In genomic region chr6:73143403-73143802, GRCm38 (mm10) we compare ENCODE assay signal across 29 mouse cellular contexts.
DNase-seq lines count a peak whose midpoint lies in the region; ATAC-seq and TF ChIP-seq lines count a peak whose summit lies in the region.
"Had no signal": no experiment of that assay in that cellular context is flagged by ENCODE, and none has a peak within 500 bp of the region (broad histone marks: within the 10 kb centered on the region; RNA-seq: fewer than 3 reads in every experiment).

No protein-coding gene starts in this region.

- no peak for TF ChIP-seq EP300 in liver, postnatal 0 days (IDR thresholded peaks at IDR 0.05; ENCODE audit: low read depth)
- no peak for TF ChIP-seq EP300 in stomach, postnatal 0 days (optimal IDR thresholded peaks at IDR 0.05)

- H3K4me1 ChIP-seq in forebrain, postnatal 0 days (ENCODE audit: insufficient read depth): no peaks in the 10 kb centered on the region
- no peaks in the 10 kb centered on the region for H3K4me1 ChIP-seq in forebrain, embryonic 10.5 days
- no peaks in the 10 kb centered on the region for H3K4me1 ChIP-seq in liver, postnatal 0 days (ENCODE audit: insufficient read depth)
- H3K4me1 ChIP-seq in liver, embryonic 12.5 days: no peaks in the 10 kb centered on the region
- no peaks in the 10 kb centered on the region for H3K4me1 ChIP-seq in embryonic fibroblast, embryonic 13.5 days (ENCODE audit: control insufficient read depth, insufficient read depth, low read length)
- H3K4me1 ChIP-seq in stomach, postnatal 0 days (replicated peaks; ENCODE audit: control insufficient read depth, insufficient read depth): no peaks in the 10 kb centered on the region
- H3K4me1 ChIP-seq: embryonic facial prominence, embryonic 10.5 days; heart, embryonic 10.5 days; heart, embryonic 13.5 days had no signal

- TF ChIP-seq POLR2A in embryonic fibroblast, embryonic 13.5 days (IDR thresholded peaks at IDR 0.05; ENCODE audit: low read depth, low read length): no peak

- no peak overlapping the region for H3K9ac ChIP-seq in forebrain, postnatal 0 days
- H3K9ac ChIP-seq in liver, postnatal 0 days (replicated peaks): no peak overlapping the region
- H3K9ac ChIP-seq in liver, embryonic 12.5 days: no peak overlapping the region
- no peak overlapping the region for H3K9ac ChIP-seq in stomach, postnatal 0 days (ENCODE audit: low read length)
- H3K9ac ChIP-seq: embryonic facial prominence, embryonic 13.5 days; heart, embryonic 13.5 days; hindbrain, embryonic 14.5 days had no signal

- H3K36me3 ChIP-seq in forebrain, postnatal 0 days (ENCODE audit: insufficient read depth): no peaks in the 10 kb centered on the region
- H3K36me3 ChIP-seq in forebrain, embryonic 10.5 days (replicated peaks): no peaks in the 10 kb centered on the region
- H3K36me3 ChIP-seq in liver, postnatal 0 days (replicated peaks; ENCODE audit: insufficient read depth, low read length): no peaks in the 10 kb centered on the region
- no peaks in the 10 kb centered on the region for H3K36me3 ChIP-seq in liver, embryonic 12.5 days
- no peaks in the 10 kb centered on the region for H3K36me3 ChIP-seq in stomach, postnatal 0 days (ENCODE audit: control insufficient read depth, insufficient read depth, low read length)
- H3K36me3 ChIP-seq: embryonic facial prominence, embryonic 10.5 days; embryonic facial prominence, embryonic 13.5 days; heart, embryonic 10.5 days; heart, embryonic 13.5 days had no signal

- 0 out of 2 replicates have a peak, but pooled peaks have one; percentile 4 for TF ChIP-seq CTCF in forebrain, postnatal 0 days (IDR thresholded peaks at IDR 0.05; ENCODE audit: low read depth)
- 0 out of 2 replicates have a peak, but pooled peaks have one; percentile 3 for TF ChIP-seq CTCF in liver, postnatal 0 days (IDR thresholded peaks at IDR 0.05; ENCODE audit: low read depth)
- peak; percentile 14; the same call in 1 of the 2 replicates for TF ChIP-seq CTCF in embryonic fibroblast, embryonic 13.5 days (IDR thresholded peaks at IDR 0.05; ENCODE audit: borderline replicate concordance, insufficient read depth, low read length)
- TF ChIP-seq CTCF in stomach, postnatal 0 days (IDR thresholded peaks at IDR 0.05; ENCODE audit: low read depth): no peak

- ATAC-seq in forebrain, postnatal 0 days: no peak
- no peak for ATAC-seq in liver, postnatal 0 days
- ATAC-seq in liver, embryonic 12.5 days: no peak
- no peak for ATAC-seq in stomach, postnatal 0 days (ENCODE audit: low FRiP score, low TSS enrichment)
- ATAC-seq: activated CD4-positive, CD25-positive, alpha-beta regulatory T cell, adult 4 months; forebrain, embryonic 14.5 days; hindbrain, postnatal 0 days; inflammation-experienced regulatory T-cells, adult 6 months; Patski had no signal

- H3K27me3 ChIP-seq in forebrain, postnatal 0 days (ENCODE audit: insufficient read depth, low read length): no peaks in the 10 kb centered on the region
- H3K27me3 ChIP-seq in forebrain, embryonic 10.5 days (ENCODE audit: poor library complexity, severe bottlenecking): no peaks in the 10 kb centered on the region
- H3K27me3 ChIP-seq in liver, postnatal 0 days (ENCODE audit: insufficient read depth, low read length): no peaks in the 10 kb centered on the region
- no peaks in the 10 kb centered on the region for H3K27me3 ChIP-seq in liver, embryonic 12.5 days (replicated peaks)
- H3K27me3 ChIP-seq in stomach, postnatal 0 days (ENCODE audit: control insufficient read depth, insufficient read depth, low read length): no peaks in the 10 kb centered on the region
- H3K27me3 ChIP-seq: embryonic facial prominence, embryonic 13.5 days; heart, embryonic 13.5 days had no signal

- no peak overlapping the region for H3K4me3 ChIP-seq in forebrain, postnatal 0 days (ENCODE audit: low read depth, low read length)
- no peak overlapping the region for H3K4me3 ChIP-seq in forebrain, embryonic 10.5 days
- H3K4me3 ChIP-seq in liver, postnatal 0 days (ENCODE audit: low read depth, low read length): no peak overlapping the region
- no peak overlapping the region for H3K4me3 ChIP-seq in liver, embryonic 12.5 days
- no peak overlapping the region for H3K4me3 ChIP-seq in embryonic fibroblast, embryonic 13.5 days (ENCODE audit: insufficient read depth, low read length)
- no peak overlapping the region for H3K4me3 ChIP-seq in stomach, postnatal 0 days (ENCODE audit: low read depth, low read length)
- H3K4me3 ChIP-seq: embryonic facial prominence, embryonic 10.5 days; embryonic facial prominence, embryonic 13.5 days; heart, embryonic 10.5 days; heart, embryonic 13.5 days had no signal

- 87% methylated on average over 7 of the region's 7 CpGs for whole genome bisulfite sequencing in forebrain, postnatal 0 days
- WGBS in forebrain, embryonic 10.5 days: 88% methylated on average over 7 of the region's 7 CpGs
- 79% methylated on average over 7 of the region's 7 CpGs for WGBS in liver, postnatal 0 days (ENCODE audit: insufficient replicate concordance)
- 74% methylated on average over 7 of the region's 7 CpGs for WGBS in liver, embryonic 12.5 days (ENCODE audit: insufficient replicate concordance)
- WGBS in stomach, postnatal 0 days: 93% methylated on average over 7 of the region's 7 CpGs

- H3K4me2 ChIP-seq in forebrain, postnatal 0 days (ENCODE audit: low read depth): no peak overlapping the region
- no peak overlapping the region for H3K4me2 ChIP-seq in liver, postnatal 0 days (ENCODE audit: low read depth, low read length)
- no peak overlapping the region for H3K4me2 ChIP-seq in liver, embryonic 12.5 days
- no peak overlapping the region for H3K4me2 ChIP-seq in stomach, postnatal 0 days (replicated peaks; ENCODE audit: low read depth)
- H3K4me2 ChIP-seq: embryonic facial prominence, embryonic 13.5 days; heart, embryonic 13.5 days; hindbrain, embryonic 14.5 days had no signal

- no peak overlapping the region for H3K27ac ChIP-seq in forebrain, postnatal 0 days (ENCODE audit: low read depth, low read length)
- no peak overlapping the region for H3K27ac ChIP-seq in forebrain, embryonic 10.5 days
- no peak overlapping the region for H3K27ac ChIP-seq in liver, postnatal 0 days (ENCODE audit: low read depth)
- H3K27ac ChIP-seq in liver, embryonic 12.5 days: no peak overlapping the region
- H3K27ac ChIP-seq in embryonic fibroblast, embryonic 13.5 days (ENCODE audit: insufficient read depth, low read length): no peak overlapping the region
- no peak overlapping the region for H3K27ac ChIP-seq in stomach, postnatal 0 days (replicated peaks)
- H3K27ac ChIP-seq: embryonic facial prominence, embryonic 10.5 days; embryonic facial prominence, embryonic 13.5 days; heart, embryonic 10.5 days; heart, embryonic 13.5 days; hindbrain, embryonic 14.5 days; hindbrain, postnatal 0 days had no signal

- DNase-seq in forebrain, postnatal 0 days: no peak
- no peak for DNase-seq in forebrain, embryonic 10.5 days (ENCODE audit: extremely low spot score, low spot score)
- no peak for DNase-seq in liver, postnatal 0 days
- peak; percentile 24 for DNase-seq in ES-CJ7 (ENCODE audit: low read depth, low spot score)
- DNase-seq in Muller cell, postnatal 12 days (ENCODE audit: inconsistent ontology term): no peak
- no peak for DNase-seq in stomach, postnatal 0 days (ENCODE audit: low spot score)
- DNase-seq: adrenal gland, adult 8-10 months; adrenal gland, postnatal 25 days; cerebellum, adult 11-12 months; cerebellum, adult 8-10 months; cerebellum, postnatal 10 days; cerebellum, postnatal 36 days; embryo, embryonic 11 days; gastrocnemius, postnatal 25 days; heart, adult 18-20 months; heart, postnatal 14 days; heart, postnatal 4 days had no signal

- no peaks in the 10 kb centered on the region for H3K9me3 ChIP-seq in forebrain, postnatal 0 days (ENCODE audit: low read length)
- H3K9me3 ChIP-seq in forebrain, embryonic 10.5 days: no peaks in the 10 kb centered on the region
- no peaks in the 10 kb centered on the region; the same call in 1 of the 2 replicates for H3K9me3 ChIP-seq in liver, postnatal 0 days (ENCODE audit: low read length)
- no peaks in the 10 kb centered on the region for H3K9me3 ChIP-seq in liver, embryonic 12.5 days (replicated peaks)
- H3K9me3 ChIP-seq in stomach, postnatal 0 days (ENCODE audit: control insufficient read depth, low read length): no peaks in the 10 kb centered on the region
- H3K9me3 ChIP-seq: embryonic facial prominence, embryonic 10.5 days; embryonic facial prominence, embryonic 13.5 days; heart, embryonic 10.5 days had no signal
